31 mouse cellular contexts compared by ENCODE assay signal in the genomic region with DNA sequence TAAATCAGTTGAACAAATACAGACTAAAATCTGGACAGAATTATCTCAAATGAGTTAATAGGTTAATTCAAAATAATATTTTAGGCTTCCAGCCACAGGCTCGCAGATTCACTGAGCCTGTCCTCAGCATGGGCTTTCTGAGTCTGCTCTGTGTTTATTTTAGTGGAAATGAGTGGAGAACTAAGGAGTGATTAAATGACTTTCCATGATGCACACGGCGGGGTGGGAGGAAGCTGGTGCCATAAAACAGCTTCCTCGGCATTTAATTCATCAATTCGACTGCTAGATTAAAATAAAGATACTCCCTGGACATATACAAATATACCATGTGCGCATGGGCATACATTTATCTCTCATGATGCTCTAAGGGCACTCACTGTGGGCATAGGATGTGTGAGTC.
DNase-seq lines count a peak whose midpoint lies in the region; ATAC-seq lines count a peak whose summit lies in the region.
"Had no signal": no experiment of that assay in that cellular context is flagged by ENCODE, and none has a peak within 500 bp of the region (broad histone marks: within the 10 kb centered on the region; RNA-seq: fewer than 3 reads in every experiment).

No protein-coding gene starts in this region.

- H3K27me3 ChIP-seq in kidney, embryonic 14.5 days (ENCODE audit: control insufficient read depth, insufficient read depth, low read length), result peaks cover 11% of the 10 kb centered on the region; the same call in 1 of the 2 replicates
- H3K27me3 ChIP-seq in neural tube, embryonic 14.5 days (ENCODE audit: control insufficient read depth, insufficient read depth, low read length), result no peaks in the 10 kb centered on the region
- H3K27me3 ChIP-seq in hindbrain, embryonic 12.5 days, result no peaks in the 10 kb centered on the region
- H3K27me3 ChIP-seq: embryonic facial prominence, embryonic 12.5 days; forebrain, embryonic 15.5 days; heart, embryonic 15.5 days; intestine, embryonic 15.5 days; limb, embryonic 12.5 days; liver, embryonic 15.5 days; neural tube, embryonic 13.5 days; Patski; stomach, embryonic 15.5 days had no signal

- 15% methylated on average over 6 of the region's 6 CpGs for WGBS in kidney, embryonic 14.5 days
- 44% methylated on average over 6 of the region's 6 CpGs for WGBS in neural tube, embryonic 14.5 days
- 83% methylated on average over 6 of the region's 6 CpGs for WGBS in hindbrain, embryonic 12.5 days

- H3K27ac ChIP-seq in kidney, embryonic 14.5 days (ENCODE audit: low read depth, low read length), result no peak overlapping the region
- H3K27ac ChIP-seq in neural tube, embryonic 14.5 days (ENCODE audit: low read depth, low read length), result no peak overlapping the region
- no peak overlapping the region for H3K27ac ChIP-seq in hindbrain, embryonic 12.5 days
- H3K27ac ChIP-seq: embryonic facial prominence, embryonic 12.5 days; forebrain, embryonic 10.5 days; forebrain, embryonic 15.5 days; heart, embryonic 10.5 days; heart, embryonic 15.5 days; hindbrain, postnatal 0 days; intestine, embryonic 15.5 days; limb, embryonic 12.5 days; liver, embryonic 15.5 days; neural tube, embryonic 13.5 days; stomach, embryonic 15.5 days had no signal

- no peaks in the 10 kb centered on the region for H3K9me3 ChIP-seq in kidney, embryonic 14.5 days (ENCODE audit: control insufficient read depth, low read length)
- H3K9me3 ChIP-seq in neural tube, embryonic 14.5 days (ENCODE audit: control insufficient read depth, low read length), result no peaks in the 10 kb centered on the region
- H3K9me3 ChIP-seq in hindbrain, embryonic 12.5 days (replicated peaks), result no peaks in the 10 kb centered on the region
- H3K9me3 ChIP-seq: embryonic facial prominence, embryonic 12.5 days; forebrain, embryonic 10.5 days; forebrain, embryonic 15.5 days; G1E; heart, embryonic 10.5 days; heart, embryonic 15.5 days; intestine, embryonic 15.5 days; limb, embryonic 12.5 days; liver, embryonic 15.5 days; neural tube, embryonic 13.5 days; stomach, embryonic 15.5 days had no signal

- H3K4me1 ChIP-seq in kidney, embryonic 14.5 days (ENCODE audit: control insufficient read depth, insufficient read depth, low read length), result peaks cover 4% of the 10 kb centered on the region
- H3K4me1 ChIP-seq in neural tube, embryonic 14.5 days (ENCODE audit: control insufficient read depth, insufficient read depth, low read length), result no peaks in the 10 kb centered on the region
- H3K4me1 ChIP-seq in hindbrain, embryonic 12.5 days, result 0 out of 2 replicates have a peak, but pooled peaks cover 5% of the 10 kb centered on the region
- H3K4me1 ChIP-seq: forebrain, embryonic 15.5 days; intestine, embryonic 15.5 days; liver, embryonic 15.5 days had no signal

- peak; percentile 84; the same call in 1 of the 2 replicates for ATAC-seq in kidney, embryonic 14.5 days (ENCODE audit: low FRiP score, low TSS enrichment)
- ATAC-seq in neural tube, embryonic 14.5 days (ENCODE audit: low read depth), result peak; percentile 41; the same call in 1 of the 2 replicates
- ATAC-seq in hindbrain, embryonic 12.5 days (ENCODE audit: low FRiP score), result no peak
- ATAC-seq: forebrain, embryonic 15.5 days; hindbrain, postnatal 0 days; intestine, embryonic 15.5 days; Patski had no signal

- DNase-seq in kidney, adult 18-20 months, result no peak
- DNase-seq in kidney, postnatal 14 days, result peak; percentile 34
- no peak for DNase-seq in kidney, adult 9 months
- DNase-seq in neural tube, embryonic 10.5 days (ENCODE audit: extremely low spot score, low spot score), result no peak
- DNase-seq: adrenal gland, postnatal 10 days; cerebellum, adult 8-10 months; cerebellum, postnatal 25 days; gastrocnemius, postnatal 25 days; heart, adult 11 months; lung, postnatal 14 days; retina, postnatal 1 day; right cerebral cortex, postnatal 14 days; thymus, postnatal 14 days had no signal

- no peak overlapping the region for H3K9ac ChIP-seq in kidney, embryonic 14.5 days (ENCODE audit: low read depth, low read length)
- H3K9ac ChIP-seq in neural tube, embryonic 14.5 days (replicated peaks; ENCODE audit: low read depth, low read length), result no peak overlapping the region
- no peak overlapping the region for H3K9ac ChIP-seq in hindbrain, embryonic 12.5 days
- H3K9ac ChIP-seq: embryonic facial prominence, embryonic 12.5 days; forebrain, embryonic 15.5 days; heart, embryonic 15.5 days; intestine, embryonic 15.5 days; limb, embryonic 12.5 days; liver, embryonic 15.5 days; neural tube, embryonic 13.5 days; stomach, embryonic 15.5 days had no signal

- H3K4me2 ChIP-seq in kidney, embryonic 14.5 days (replicated peaks; ENCODE audit: low read depth, low read length), result no peak overlapping the region
- H3K4me2 ChIP-seq in neural tube, embryonic 14.5 days (ENCODE audit: low read depth, low read length), result no peak overlapping the region
- H3K4me2 ChIP-seq in hindbrain, embryonic 12.5 days (replicated peaks), result no peak overlapping the region
- H3K4me2 ChIP-seq: embryonic facial prominence, embryonic 12.5 days; forebrain, embryonic 15.5 days; heart, embryonic 15.5 days; intestine, embryonic 15.5 days; limb, embryonic 12.5 days; liver, embryonic 15.5 days; midbrain, embryonic 11.5 days; neural tube, embryonic 13.5 days; stomach, embryonic 15.5 days had no signal

- H3K4me3 ChIP-seq in kidney, embryonic 14.5 days (ENCODE audit: low read length), result no peak overlapping the region
- no peak overlapping the region for H3K4me3 ChIP-seq in neural tube, embryonic 14.5 days (ENCODE audit: low read depth, low read length)
- H3K4me3 ChIP-seq in hindbrain, embryonic 12.5 days, result no peak overlapping the region
- H3K4me3 ChIP-seq: embryonic facial prominence, embryonic 12.5 days; forebrain, embryonic 10.5 days; forebrain, embryonic 15.5 days; heart, embryonic 10.5 days; heart, embryonic 15.5 days; intestine, embryonic 15.5 days; limb, embryonic 12.5 days; liver, embryonic 15.5 days; myocyte; neural tube, embryonic 13.5 days; stomach, embryonic 15.5 days had no signal

- H3K36me3 ChIP-seq in kidney, embryonic 14.5 days (ENCODE audit: control insufficient read depth, insufficient read depth, low read length), result no peaks in the 10 kb centered on the region
- H3K36me3 ChIP-seq in neural tube, embryonic 14.5 days (ENCODE audit: control insufficient read depth, insufficient read depth, low read length), result no peaks in the 10 kb centered on the region
- H3K36me3 ChIP-seq in hindbrain, embryonic 12.5 days, result no peaks in the 10 kb centered on the region
- H3K36me3 ChIP-seq: embryonic facial prominence, embryonic 12.5 days; forebrain, embryonic 10.5 days; forebrain, embryonic 15.5 days; G1E; heart, embryonic 10.5 days; heart, embryonic 15.5 days; intestine, embryonic 15.5 days; limb, embryonic 12.5 days; liver, embryonic 15.5 days; neural tube, embryonic 13.5 days; stomach, embryonic 15.5 days had no signal
